Mouse (Mus musculus) spleen, adult 10 weeks (tissue): ENCODE measurements around the gene Ybey. TPM values are rescaled to one million over a fixed set of nuclear protein-coding genes. Genes with fewer than 3 reads are reported as not detected.

ENCODE experiments used
- polyA plus RNA-seq: library from polyadenylated mRNA; stranded (reverse); fragments of 350-450 nt; fragmentation: Illumina TruSeq; extraction: RNeasy Lipid Tissue Mini Kit (QIAGEN cat#74804); gene quantifications from one replicate; pipeline ENCODE4 v1.2.3, GENCODE M21; 2015; ENCODE audit warnings: low replicate concordance; ENCODE audit not compliant: insufficient read depth

Ybey gene
- 2.1 TPM for polyA plus RNA-seq

GRCm38 (mm10) chr10:76468203-76469162 is at the start of gene Ybey, which contains the start of gene Mcm3ap:
TSS of gene Ybey (minus strand) at chr10:76469114.
TSS of gene Mcm3ap (plus strand) at chr10:76468927.

GRCm38 (mm10) chr10:76448851-76449250 is 20.1 kb downstream of the Ybey start, which contains the start of gene 2610028H24Rik:
TSS of gene 2610028H24Rik (plus strand) at chr10:76449081.

GRCm38 (mm10) chr10:76442178-76443088 is 26.5 kb downstream of the Ybey start, which contains the start of gene Pcnt:
TSS of gene Pcnt (minus strand) at chr10:76442786.

GRCm38 (mm10) chr10:76440281-76440680 is 28.6 kb downstream of the Ybey start, which contains the start of gene AC141477.1:
TSS of gene AC141477.1 (minus strand) at chr10:76440444.

Other genes starting within 250 kb of the Ybey start
- gene Prmt2, start 231.2 kb downstream of the Ybey start, polyA plus RNA-seq: 8.7 TPM
- 0.41 TPM for gene S100b, start 215.3 kb downstream of the Ybey start, polyA plus RNA-seq
- gene Dip2a, start 123.8 kb downstream of the Ybey start, polyA plus RNA-seq: 5.4 TPM
- gene AC141477.1, start 28.7 kb downstream of the Ybey start, polyA plus RNA-seq: not detected
- gene Pcnt, start 26.3 kb downstream of the Ybey start, polyA plus RNA-seq: 29.5 TPM
- not detected for gene 2610028H24Rik, start 20.0 kb downstream of the Ybey start, polyA plus RNA-seq
- gene Mcm3ap, start 187 bp downstream of the Ybey start, polyA plus RNA-seq: 54.3 TPM
- gene Lss, start 62.5 kb upstream of the Ybey start, polyA plus RNA-seq: 8.5 TPM
- not detected for gene Spatc1l, start 93.2 kb upstream of the Ybey start, polyA plus RNA-seq
- not detected for gene Ftcd, start 106.5 kb upstream of the Ybey start, polyA plus RNA-seq
- gene Col6a2, start 154.5 kb upstream of the Ybey start, polyA plus RNA-seq: 3.7 TPM